Mouse (Mus musculus): ENCODE results near the gene Tmem178b.

DNA sequence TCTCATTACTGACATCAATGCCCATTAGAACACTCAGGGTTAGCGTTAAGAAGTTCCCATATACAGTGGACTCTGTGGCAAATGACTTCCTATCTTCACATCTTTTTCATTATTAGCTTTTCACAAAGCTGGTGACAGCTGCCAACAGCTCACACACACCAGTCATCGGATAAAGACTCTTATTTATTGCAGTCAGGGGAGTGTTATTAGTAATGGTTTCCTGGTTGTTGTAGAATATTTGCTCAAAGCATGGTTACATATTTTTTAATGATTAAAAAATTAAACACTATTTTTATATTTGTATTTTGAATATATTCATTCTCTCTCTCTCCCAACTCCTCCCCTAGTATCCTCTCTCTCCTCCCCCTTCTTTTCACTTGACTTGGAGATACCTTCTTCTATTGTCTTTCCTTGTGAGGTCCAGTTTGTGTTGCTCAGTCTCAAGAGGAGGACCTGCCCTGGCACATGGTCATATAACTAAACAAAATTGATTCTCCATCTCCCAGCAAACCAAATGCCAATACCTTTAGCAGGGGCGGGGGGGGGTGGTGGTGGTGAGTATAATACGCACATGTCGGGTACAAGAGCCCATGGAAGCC lies 151.4 kb downstream of the Tmem178b start:
- TF ChIP-seq CTCF (IDR thresholded peaks at IDR 0.05; ENCODE audit: low read depth) (no peak), EP300 (IDR thresholded peaks at IDR 0.05; ENCODE audit: low read depth) (no peak)
